Mouse (Mus musculus) E14TG2a.4 (cell line): ENCODE data around the gene Prdm10.
A peak's percentile ranks its signal among the peaks of the same experiment; 100 is the strongest.

Experiments used
- H3K27me3 ChIP-seq: 2 replicates; pipeline ENCODE4 v1.6.1; 2014; ENCODE audit warnings: low read length, control low read depth; ENCODE audit not compliant: insufficient read depth
- H3K36me3 ChIP-seq: 2 replicates; pipeline ENCODE4 v1.6.1; 2014; ENCODE audit warnings: low read length, control low read depth; ENCODE audit not compliant: insufficient read depth
- H3K4me1 ChIP-seq: replicated peaks from 2 replicates; pipeline ENCODE4 v1.6.1; 2014; ENCODE audit warnings: low read depth, low read length, control low read depth
- H3K4me3 ChIP-seq: replicated peaks from 2 replicates; pipeline ENCODE4 v1.5.1; 2014; ENCODE audit warnings: mild to moderate bottlenecking, low read length
- H3K9me3 ChIP-seq: 2 replicates; pipeline ENCODE4 v1.6.1; 2014; ENCODE audit warnings: low read length, control low read depth
- CTCF ChIP-seq: conservative IDR thresholded peaks from 2 replicates; pipeline ENCODE4 v1.5.1; 2014; ENCODE audit warnings: low read length
- NANOG ChIP-seq: IDR thresholded peaks from 2 replicates; pipeline ENCODE4 v1.6.1; 2014; ENCODE audit warnings: borderline replicate concordance, low read length, mixed read lengths
- POU5F1 ChIP-seq: IDR thresholded peaks from 2 replicates; pipeline ENCODE4 v1.6.1; 2014; ENCODE audit warnings: low read length, borderline replicate concordance

The Prdm10 gene

DNA sequence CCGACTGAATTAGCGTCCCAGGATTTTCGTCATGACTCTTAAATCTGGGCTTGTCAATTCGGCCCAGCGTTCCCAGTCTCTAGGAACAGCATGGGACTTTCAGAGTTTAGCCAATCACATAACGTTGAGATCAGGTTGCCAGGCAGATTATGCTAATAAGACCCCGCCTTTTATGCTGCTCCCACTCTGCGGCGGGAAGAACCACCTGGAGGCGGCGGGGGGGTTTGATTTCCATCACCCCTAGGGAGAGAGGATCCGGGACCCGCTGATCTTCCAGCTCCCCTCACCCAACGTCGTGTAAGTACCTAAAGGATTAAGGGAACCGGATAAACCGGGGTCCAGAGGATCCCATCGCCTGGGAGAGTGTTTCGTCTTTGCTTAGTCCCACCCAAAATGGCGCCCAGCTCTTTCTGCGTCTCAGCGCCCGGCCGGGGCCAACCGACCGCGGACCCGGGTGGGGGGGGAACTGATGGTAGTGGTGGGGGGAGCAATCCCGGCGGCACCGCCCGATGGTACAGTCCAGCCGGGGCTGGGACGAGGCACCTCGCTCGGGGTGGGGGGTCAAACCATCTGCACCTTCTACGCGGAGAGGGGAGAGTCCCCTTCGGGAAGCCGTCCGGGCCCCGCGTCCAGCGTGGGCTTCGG, at the start of gene Prdm10:
Gene Prdm10 (plus strand): TSS at position 173 of the 645 bp plus-strand sequence.
- Histone ChIP-seq H3K36me3 (peaks cover 4% of the 10 kb centered on the region; the same call in 1 of the 2 replicates), H3K9me3 (no peaks in the 10 kb centered on the region), H3K27me3 (no peaks in the 10 kb centered on the region), H3K4me1 (peaks cover 63% of the 10 kb centered on the region), H3K4me3 (peak within 1 kb of the TSS; percentile 90)
- TF ChIP-seq CTCF, result no peak
- TF ChIP-seq NANOG, result no peak
- no peak for TF ChIP-seq POU5F1

DNA sequence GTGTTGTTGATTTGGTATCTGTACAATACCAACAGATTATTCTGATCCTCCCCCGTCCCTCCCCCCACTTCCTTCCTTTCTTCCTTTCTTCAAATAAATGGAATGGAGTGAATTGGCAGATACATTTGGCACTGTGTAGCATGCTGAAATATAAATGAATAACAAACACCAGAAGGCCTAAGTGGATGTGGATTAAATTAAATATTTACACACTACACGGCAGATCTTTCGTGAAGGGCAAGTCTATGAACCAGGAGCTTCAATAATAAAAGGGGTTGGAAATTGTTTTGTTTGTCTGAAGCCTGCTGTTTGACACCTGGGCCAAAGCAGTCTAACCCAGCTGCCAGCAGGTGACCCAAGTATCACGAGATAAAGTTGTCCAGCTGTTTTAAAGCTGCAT, 45.3 kb upstream of the Prdm10 start:
- TF ChIP-seq POU5F1 (no peak), NANOG (no peak), CTCF (no peak)
- Histone ChIP-seq H3K36me3 (no peaks in the 10 kb centered on the region), H3K27me3 (0 out of 2 replicates have a peak, but pooled peaks cover 4% of the 10 kb centered on the region), H3K9me3 (peaks cover 6% of the 10 kb centered on the region), H3K4me3 (no peak overlapping the region), H3K4me1 (no peaks in the 10 kb centered on the region)

DNA sequence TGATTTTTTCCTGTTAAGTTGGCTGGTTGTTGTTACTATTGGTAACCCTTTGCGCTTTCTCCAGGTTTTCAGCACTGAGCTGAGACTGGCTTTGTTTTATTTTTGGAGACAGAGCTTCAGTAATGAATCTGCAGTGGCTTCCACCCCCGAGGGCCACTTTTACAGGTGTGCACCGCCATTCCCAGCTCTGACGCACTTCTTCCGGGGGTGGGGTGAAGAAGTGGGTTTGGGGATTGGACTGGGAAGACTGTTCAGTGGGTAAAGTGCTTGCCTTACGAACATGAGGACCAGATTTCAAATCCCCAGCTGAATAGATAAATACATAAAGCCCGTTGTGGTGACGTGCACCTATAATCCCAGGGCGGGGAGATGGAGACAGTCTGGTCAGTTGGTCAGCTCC, 44.8 kb upstream of the Prdm10 start:
- no peak for TF ChIP-seq POU5F1
- no peak for TF ChIP-seq NANOG
- TF ChIP-seq CTCF, result no peak
- no peaks in the 10 kb centered on the region for H3K36me3 ChIP-seq
- H3K9me3 ChIP-seq, result peaks cover 8% of the 10 kb centered on the region
- no peak overlapping the region for H3K4me3 ChIP-seq
- H3K4me1 ChIP-seq, result no peaks in the 10 kb centered on the region
- 0 out of 2 replicates have a peak, but pooled peaks cover 4% of the 10 kb centered on the region for H3K27me3 ChIP-seq

DNA sequence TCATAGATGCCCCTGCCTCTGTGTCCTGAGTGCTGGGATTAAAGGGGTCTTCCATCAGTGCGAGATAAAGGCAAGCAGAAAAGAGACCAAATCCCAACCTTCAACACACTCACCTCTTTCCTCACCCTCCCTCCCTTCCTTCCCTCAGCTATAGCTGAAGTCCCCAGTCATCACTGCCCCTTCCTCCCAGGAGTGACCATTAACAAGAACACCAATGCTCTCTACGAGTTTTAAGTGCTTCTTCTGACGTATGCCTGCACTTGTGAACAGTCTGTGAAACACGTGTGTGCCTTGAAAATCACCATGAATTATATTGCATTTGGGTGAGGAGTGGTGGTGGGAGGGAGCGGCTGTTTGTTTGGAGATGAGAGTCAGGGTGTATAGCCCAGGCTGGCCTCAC, 44.3 kb upstream of the Prdm10 start:
- Histone ChIP-seq H3K4me1 (peaks cover 3% of the 10 kb centered on the region), H3K27me3 (0 out of 2 replicates have a peak, but pooled peaks cover 4% of the 10 kb centered on the region), H3K9me3 (peaks cover 8% of the 10 kb centered on the region), H3K36me3 (no peaks in the 10 kb centered on the region), H3K4me3 (no peak overlapping the region)
- no peak for TF ChIP-seq POU5F1
- TF ChIP-seq CTCF, result no peak
- no peak for TF ChIP-seq NANOG

DNA sequence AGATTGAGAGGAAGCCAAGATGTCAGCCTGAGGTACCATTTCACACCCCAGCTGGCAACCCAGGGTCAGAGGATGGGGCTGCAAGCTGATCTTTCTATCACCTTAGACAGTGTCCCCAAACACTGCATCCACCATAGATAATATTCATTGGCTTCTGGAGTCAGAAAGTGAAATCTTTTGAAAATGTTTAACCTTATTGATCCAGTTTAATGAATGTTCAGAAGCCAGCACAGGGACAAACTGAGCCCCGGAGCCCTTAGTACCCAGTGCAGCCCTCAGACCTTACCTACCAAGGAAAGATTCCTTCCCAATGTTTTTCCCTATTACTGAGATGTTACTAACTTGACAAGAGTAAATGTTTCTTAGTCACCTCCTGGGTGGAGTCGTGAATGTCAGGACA, 41.8 kb upstream of the Prdm10 start:
- Histone ChIP-seq H3K36me3 (no peaks in the 10 kb centered on the region), H3K4me1 (peaks cover 12% of the 10 kb centered on the region), H3K9me3 (peaks cover 8% of the 10 kb centered on the region), H3K27me3 (peaks cover 4% of the 10 kb centered on the region; the same call in 1 of the 2 replicates), H3K4me3 (no peak overlapping the region)
- no peak for TF ChIP-seq POU5F1
- no peak for TF ChIP-seq NANOG
- no peak for TF ChIP-seq CTCF

DNA sequence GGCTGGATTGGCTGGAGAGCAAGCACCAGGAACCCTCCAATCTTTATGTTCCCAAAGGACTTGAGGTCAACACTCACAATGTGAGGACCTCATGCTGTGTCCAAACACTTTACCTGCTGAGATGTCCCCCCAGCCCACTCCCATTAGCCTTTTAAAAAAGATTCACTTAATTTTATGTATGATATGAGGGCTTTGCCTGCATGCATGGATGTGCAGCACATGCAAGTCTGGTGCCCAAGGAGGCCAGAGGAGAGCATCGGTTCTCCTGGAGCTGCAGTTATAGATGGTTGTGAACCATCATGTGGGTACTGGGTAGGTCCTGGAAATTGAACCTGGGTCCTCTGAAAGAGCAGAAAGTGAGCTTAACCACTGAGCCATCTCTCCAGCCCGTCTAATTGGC, 40.8 kb upstream of the Prdm10 start:
- no peak overlapping the region for H3K4me3 ChIP-seq
- peaks cover 17% of the 10 kb centered on the region for H3K4me1 ChIP-seq
- no peaks in the 10 kb centered on the region for H3K36me3 ChIP-seq
- peaks cover 4% of the 10 kb centered on the region; the same call in 1 of the 2 replicates for H3K27me3 ChIP-seq
- no peak for TF ChIP-seq NANOG
- no peak for TF ChIP-seq CTCF
- TF ChIP-seq POU5F1, result no peak
- H3K9me3 ChIP-seq, result peaks cover 8% of the 10 kb centered on the region

DNA sequence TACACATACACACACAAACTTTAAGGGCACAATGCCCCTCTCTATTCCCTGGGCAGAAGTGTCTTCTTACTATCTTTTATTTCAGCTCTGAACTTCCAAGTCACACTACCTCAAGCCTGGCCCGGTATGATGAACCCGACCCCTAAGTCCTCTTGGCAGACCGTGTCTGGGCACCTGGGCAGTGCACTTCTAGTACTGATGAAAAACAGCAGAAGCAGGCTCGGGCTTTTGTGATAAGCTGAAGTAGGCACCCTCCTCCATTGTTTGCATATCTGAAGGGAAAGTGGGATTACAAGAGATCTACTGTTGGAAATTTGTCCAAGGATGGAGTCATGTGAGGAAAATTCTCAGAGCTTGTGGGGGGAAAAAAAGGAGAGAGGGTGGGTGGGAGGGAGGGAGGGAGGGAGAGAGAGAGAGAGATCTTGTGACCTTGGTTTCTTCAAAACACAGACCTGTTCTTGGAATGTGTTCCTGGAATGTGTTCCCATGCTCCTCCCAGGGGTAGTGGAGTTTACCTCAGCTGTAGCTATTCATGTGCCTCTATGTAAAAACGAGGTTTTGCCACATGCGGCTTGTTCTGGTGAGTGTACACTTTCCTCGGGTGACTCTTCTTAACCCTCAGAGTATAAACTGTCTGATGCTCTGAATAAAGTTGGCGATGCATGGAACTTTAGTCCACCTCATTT, 39.7 kb upstream of the Prdm10 start:
- H3K4me3 ChIP-seq, result no peak overlapping the region
- H3K4me1 ChIP-seq, result peaks cover 17% of the 10 kb centered on the region
- H3K9me3 ChIP-seq, result peaks cover 8% of the 10 kb centered on the region
- TF ChIP-seq NANOG (no peak), CTCF (no peak)
- H3K36me3 ChIP-seq, result no peaks in the 10 kb centered on the region
- peaks cover 4% of the 10 kb centered on the region; the same call in 1 of the 2 replicates for H3K27me3 ChIP-seq

DNA sequence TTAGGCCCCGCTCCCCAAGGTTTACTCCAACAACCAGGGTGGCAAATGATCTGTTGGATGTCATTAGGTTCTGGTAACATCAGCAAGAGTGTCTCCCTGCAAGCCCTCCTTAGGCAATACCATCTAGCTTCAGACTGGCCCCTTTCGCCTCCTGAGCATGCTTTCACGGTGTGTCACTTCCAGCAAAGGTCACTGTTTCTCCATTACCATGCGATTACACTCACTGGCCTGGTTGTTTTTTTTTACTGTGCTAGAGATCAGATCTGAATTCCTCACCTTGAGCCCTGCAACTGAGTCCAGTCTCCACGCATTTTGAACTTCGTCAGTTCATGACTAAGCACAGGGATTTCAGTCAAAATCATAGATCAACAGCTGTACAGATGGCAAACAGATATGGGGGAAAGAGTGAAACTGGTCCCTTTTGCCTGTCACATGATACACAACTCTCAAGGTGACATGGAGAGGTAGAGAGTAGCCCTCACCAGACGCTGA, 39.1 kb upstream of the Prdm10 start:
- TF ChIP-seq NANOG (no peak), CTCF (no peak), POU5F1 (no peak)
- Histone ChIP-seq H3K27me3 (no peaks in the 10 kb centered on the region; the same call in 1 of the 2 replicates), H3K36me3 (no peaks in the 10 kb centered on the region), H3K9me3 (peaks cover 8% of the 10 kb centered on the region), H3K4me1 (peaks cover 17% of the 10 kb centered on the region), H3K4me3 (no peak overlapping the region)
